Mouse (Mus musculus): ENCODE measurements around the gene Sorbs1.

The Sorbs1 gene

DNA sequence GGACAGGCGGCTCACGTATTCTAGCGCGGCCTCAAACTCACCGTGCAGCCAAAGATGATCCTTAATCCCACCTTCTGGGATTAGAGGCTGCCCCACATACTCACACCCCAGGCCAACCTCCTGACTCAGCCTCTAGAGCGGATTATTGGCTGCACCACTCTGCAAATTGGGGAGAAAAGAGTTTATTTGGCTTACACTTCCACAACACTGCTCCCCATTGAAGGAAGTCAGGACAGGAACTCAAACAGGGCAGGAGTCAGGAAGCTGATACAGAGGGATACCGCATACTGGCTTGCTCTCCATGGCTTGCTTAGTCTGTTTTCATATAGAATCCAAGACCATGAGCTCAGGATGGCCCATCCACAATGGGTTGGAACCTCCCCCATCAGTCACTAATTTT, 797 bp upstream of the Sorbs1 start:
- DNase-seq (ENCODE audit: low read depth, low spot score) = no peak

DNA sequence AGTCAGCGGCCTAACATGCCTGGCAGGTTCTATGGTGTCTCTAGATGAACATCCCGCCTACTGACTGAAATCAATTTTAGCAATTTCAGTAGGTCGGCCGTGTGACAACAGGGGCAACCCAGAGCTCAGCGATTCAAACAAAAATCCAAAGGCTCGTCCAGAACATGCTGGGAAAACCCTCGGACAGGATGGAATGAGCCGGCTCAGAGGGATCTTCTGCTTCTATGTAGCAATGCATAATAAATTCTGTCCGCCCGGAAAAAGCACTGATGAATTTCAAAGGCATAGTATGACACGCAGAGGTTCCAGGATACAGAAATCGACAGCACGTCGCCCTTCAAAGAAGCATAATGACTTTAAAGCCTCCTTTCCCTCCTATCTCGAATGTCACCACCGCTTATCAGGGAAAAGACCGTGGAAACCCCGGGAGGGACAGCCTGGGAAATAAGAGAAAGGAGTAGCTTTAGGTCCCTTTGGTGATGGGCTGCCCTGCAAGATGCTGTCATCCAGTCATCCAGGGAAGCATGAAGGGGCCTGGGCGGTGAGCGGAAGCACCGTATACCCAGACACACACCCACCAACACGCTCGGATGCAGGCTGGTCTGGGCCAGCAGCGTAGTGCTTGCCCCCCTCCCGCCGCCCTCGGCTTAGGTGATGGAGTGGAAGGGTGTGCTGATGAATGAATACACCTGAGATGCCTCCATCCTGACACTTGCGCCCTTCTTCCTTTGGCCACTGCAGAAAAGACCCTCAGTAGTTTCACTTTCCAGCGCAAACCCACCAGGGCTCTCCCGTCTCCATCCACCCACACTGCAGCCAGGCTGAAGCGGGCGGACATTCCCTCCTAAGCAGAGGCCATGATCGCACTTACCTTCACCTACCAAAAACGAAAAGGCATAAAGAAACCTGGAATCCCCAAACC, 818 bp downstream of the Sorbs1 start:
- DNase-seq (ENCODE audit: low read depth, low spot score) = peak; percentile 63

DNA sequence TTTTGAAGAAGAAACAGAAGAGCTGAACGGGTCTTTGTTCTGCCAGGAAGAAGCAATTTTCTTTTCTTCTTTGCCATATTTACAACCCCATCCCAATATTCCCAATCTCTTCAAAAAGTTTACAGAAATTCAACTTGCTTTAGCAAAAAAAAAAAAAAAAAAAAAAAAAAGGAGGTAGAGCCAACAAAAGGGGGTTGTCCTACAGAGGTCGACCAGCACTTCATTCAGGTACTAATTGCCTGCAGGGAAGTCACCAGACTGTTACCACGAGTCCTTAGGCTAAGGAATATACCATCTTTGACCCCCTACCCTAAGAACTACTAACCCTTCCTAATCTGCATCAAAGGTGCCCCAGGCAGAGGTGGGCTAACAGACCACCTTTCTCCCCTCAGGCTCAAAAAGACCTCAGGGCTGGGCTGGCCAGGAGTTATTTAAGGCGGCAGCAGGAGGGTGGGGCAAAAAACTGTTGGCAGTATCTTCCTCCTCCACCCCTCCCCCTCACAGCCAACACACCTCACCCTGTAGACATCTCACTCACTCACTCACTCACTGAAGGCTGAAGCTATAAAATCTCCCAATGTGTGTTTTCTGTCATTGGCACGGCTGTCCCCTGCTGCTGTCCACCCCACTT, 1.8 kb downstream of the Sorbs1 start:
- peak; percentile 13 for DNase-seq (ENCODE audit: low read depth, low spot score)

DNA sequence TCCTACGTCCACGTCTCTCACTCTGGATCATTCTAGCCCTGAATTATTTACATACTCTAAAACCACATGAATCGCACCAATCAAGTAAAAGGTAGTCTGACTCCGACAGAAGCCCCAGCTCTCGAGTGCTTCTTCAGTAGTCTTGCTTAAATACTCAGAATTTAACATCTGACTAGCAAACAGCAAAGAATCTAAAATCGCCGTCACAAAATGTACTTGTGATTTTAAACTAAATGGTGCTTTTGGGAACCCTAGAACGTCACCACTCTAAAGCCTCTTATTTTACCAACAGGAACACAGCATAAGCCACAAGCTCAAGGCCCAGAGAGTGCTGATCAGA, 2.5 kb downstream of the Sorbs1 start:
- DNase-seq (ENCODE audit: low read depth, low spot score) = no peak

DNA sequence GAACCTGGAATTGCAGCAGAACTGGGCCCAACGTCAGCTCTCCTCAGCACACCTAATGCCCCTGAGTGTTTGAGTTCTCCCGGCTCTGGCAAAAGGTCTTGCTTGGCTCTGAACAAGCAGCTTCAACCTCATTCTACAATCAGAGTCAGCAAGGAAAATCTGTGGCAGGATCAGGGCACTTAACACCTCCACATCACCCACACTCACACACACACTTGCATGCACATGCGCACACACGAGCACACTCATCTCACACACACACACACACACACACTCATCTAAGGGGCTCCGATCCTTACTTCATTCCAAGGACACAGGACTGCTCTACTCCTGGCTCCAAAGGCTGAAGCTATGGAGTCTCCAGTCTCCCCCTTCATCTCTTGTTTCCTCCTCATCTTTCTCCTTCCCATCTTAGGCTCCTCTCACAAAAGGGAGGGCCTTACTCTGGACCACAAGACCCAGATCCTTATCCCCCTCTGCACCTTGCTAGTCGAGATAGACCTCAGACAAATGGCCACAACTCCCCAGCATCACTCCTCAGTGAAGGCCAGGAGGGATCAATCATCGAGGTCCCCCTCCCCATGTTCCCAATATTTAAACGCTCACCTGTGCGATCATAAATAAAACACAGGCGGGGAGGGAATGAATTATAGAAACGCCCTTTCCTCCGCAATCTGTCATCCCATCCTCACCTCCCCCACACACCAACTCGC, 3.0 kb downstream of the Sorbs1 start:
- no peak for DNase-seq (ENCODE audit: low read depth, low spot score)

DNA sequence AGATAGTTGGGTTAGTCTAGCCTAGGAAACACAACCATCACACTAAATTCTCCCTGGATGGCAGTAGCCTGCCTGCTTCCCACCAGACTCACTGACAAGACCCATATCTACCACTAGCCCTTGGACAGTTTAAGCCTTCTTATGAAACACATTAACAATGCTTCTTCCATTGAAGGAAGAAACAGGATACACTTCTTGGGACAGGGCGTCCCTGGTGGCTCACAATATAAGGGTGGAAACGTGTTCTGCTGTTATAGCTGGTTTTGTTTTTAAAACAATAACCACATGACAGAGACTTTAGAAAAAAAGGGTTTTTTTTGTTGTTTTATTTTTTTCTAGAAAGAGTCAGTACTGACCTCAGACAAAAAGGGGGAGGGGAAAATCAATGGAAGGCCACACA, 4.3 kb downstream of the Sorbs1 start:
- no peak for DNase-seq (ENCODE audit: low read depth, low spot score)

DNA sequence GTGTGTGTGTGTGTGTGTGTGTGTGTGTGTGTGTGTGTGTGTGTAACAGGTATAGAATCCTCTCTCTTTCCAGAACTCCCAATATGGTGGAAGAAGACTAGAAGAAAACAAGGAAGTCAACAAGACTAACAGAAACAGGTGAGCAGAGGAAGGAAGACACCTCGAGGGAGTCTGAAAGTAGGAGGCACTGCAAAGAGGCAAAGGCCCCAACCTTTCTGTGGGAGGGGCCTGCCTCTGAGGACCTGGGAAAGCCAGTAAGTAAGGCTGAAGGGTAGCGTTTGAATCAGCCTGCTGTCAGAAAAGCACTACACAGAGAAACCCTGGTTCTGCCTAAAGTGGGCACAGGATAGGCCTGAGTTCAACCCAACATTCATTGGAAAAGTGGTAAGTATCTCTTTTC, 4.7 kb downstream of the Sorbs1 start:
- peak; percentile 49 for DNase-seq (ENCODE audit: low read depth, low spot score)

DNA sequence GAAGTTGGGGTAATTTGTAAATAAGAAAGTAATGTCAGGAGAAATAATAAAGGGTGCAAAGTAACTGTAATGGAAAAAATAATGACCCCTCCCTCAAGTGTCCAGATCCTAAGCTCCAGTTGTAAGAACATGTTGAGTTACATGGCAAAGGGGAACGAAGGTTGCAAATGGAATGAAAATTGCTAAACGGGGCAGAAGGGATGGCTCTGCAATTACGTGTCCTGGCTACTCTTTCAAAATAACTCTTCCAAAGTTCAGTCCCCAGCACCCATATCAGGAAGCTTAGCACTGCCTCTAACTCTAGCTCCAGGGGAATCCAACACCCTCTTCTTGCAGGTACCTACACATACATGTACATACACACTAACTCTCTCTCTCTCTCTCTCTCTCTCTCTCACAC, 6.6 kb downstream of the Sorbs1 start:
- no peak for DNase-seq (ENCODE audit: low read depth, low spot score)

DNA sequence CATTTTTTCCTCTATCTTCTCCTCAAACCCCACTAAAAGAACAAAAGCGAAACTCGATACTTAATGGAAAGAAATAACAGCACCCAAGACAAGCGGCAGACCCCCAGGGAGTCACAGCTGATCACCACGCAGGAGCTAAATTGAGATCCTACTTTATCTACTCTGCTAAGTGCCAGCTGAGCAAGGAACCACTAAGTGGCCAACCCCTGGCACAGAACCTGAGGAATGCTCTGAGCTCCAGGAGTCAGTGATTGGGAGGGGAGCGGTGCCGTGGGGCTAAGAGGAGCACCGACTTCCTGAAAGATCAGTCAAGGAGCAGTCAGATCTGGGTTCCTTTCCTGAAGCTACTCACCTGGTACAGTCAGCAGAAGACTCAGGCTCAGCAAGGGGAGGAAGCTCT, 9.2 kb downstream of the Sorbs1 start:
- DNase-seq (ENCODE audit: low read depth, low spot score) = no peak

DNA sequence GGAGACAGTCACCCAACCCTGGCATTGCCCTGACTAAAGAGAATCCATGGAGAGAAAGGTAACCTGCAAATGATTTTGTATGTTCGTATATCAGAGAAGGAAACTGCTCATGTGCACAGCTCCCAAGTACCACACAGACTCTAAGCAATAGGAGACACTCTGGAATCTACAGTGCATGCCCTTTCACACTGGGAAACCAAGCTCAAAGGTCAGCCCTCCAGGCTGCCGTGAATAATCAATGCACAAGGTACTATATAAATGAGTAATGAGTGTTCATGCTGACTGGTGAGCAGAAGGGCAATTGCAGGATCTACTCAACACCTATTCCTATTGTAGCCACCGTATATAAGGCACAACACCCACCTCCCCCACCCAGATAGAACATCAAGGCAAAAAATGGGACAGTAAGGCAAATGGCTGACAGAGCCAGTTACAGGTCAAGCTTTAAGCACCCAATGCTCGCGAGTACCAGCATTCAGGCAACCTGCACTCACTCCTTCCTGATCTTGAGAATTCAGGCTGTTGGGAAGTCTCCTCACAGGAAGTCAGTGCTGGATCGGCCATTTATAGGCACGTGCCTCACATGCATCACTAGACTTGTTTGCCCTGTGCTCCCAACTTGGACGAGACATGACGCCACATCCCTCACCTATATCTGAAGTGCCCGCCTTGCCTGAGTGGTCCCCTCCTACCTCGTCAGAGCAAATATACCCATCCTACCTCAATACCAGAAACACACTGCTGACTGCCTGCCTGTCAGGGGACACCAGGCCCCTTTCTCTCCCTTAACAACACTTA, 13.4 kb downstream of the Sorbs1 start:
- no peak for DNase-seq (ENCODE audit: low read depth, low spot score)

DNA sequence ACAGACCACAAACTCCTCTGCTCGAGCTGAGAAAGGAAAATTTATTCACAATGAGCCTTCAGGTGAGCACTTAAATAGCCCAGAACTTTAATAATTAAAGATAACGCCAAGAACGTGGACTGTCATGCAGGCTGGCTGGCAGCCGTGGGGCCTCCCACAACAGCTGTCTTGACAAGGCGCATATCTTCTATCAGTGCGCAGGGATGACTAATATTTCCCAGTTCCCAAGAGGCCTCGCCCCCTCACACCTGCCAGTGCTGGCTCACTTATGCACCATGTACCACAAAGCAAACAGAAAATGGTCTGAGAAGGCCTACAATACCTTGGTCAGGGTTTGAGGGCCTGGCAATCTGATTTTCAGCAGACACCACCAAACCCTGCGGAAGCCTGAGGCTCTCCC, 14.4 kb downstream of the Sorbs1 start:
- peak; percentile 20 for DNase-seq (ENCODE audit: low read depth, low spot score)

DNA sequence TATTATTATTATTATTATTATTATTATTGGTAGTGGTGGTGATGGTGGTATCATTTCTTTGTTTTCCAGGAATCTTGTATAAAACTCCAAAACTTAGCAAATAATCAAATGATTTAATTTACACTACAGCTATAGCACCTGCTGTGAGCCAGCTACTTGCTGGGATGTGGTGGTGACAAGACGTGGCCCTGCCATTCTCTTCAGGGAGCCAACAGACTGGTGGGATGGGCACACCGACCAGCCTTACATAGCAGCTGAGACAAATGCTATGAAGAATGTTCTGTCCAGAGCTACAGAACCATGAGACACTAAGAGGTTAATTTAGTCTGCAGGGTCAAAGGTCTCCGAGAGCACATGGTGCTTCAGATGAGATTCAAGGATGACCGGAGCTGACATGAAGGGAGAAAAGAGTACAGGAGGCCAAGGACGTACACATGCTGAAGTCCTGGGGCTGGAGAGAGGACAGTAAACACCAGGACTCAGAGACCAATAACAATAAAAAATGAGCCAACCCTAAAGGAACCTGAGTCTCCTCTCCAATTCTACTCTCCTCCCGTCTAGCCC, 15.3 kb downstream of the Sorbs1 start:
- no peak for DNase-seq (ENCODE audit: low read depth, low spot score)

DNA sequence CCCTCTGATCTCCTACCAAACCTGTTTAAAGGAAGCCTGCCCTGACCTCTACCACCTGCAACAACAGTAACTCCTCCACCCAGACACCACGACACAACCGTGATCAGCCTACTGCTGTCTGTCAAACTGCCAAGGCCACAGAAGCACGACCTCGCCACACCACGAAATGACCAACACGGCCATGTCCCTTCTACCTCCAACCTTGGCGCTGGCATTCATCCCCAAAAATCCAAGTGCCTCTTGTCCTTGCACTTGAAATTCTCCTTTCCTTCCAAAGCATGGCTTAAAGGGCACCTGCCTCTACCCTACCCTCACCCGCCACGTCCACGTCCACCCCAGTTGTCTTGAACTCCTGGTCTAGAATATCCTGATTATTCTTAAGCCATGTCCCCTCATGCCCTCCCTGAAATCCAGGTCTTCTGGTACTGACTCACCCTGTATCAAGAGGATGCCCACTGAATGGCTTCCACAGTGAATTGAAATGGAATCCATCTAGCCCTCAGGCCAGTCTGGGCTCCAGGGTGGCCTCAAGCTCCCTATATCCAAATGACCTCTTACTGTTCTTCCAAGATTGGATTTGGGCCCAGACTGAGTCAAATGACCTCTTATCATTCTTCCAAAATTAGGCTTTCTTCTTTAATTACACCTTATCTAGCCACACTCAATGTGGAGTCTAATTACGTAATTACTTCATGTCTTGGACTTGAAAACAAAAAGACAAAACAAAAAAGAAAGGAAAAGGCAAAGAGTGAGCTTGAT, 16.9 kb downstream of the Sorbs1 start:
- DNase-seq (ENCODE audit: low read depth, low spot score) = no peak

DNA sequence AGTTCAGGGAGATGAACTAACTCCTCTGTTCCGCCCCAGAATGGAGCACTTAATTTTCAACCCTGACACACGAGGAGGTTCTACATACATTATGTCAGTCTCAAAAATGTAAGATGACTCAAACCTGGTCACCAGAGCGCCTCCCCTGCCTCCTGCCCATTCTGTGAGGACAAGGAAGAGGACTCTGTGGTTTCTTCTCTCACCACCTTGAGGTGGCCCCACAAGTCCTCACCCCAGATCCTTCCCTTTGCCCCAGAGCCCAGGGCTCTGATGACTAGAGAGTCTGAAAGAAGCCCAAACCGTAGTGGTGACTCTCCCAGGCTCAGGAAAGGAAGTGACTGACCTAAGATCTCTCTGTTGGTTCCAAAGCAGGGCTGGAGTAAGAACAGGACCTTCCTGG, 17.5 kb downstream of the Sorbs1 start:
- no peak for DNase-seq (ENCODE audit: low read depth, low spot score)

DNA sequence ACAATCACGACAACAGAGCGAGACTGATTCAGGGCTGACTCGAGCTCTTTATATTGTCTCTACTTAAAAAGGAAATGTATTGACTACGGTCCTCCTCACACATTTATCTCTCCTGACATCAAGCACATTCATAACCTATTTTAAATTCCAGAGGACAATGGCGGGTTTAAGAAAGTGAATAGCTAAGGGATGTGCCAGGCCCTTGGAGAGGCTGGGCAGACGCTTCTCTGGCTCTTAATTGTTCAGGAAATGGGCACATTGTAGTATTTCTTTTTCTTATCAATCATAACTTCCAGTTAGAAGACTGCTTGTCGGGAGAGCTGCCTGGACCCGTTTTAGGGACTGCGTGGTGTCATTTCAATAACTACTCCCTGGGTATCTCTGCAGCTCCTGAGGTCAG, 20.7 kb downstream of the Sorbs1 start:
- DNase-seq (ENCODE audit: low read depth, low spot score) = no peak

DNA sequence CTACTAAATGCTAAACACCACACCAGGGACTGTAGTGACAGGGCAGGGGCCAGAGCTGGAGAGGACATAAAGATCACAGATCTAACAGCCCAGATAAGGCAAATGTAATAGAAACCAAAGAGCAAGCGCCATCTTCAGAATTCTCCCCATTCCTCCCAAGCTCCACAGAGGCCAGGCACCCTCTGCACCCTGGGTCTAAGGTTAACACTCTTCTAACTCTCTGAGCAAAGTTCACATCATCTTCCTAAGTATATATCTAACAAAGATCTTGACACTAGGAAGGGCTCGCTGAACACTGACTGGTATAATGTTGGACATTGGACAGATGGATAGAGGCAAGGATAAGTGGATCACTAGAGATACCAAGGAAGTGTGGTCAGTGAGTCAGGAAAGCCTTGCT, 22.1 kb downstream of the Sorbs1 start:
- no peak for DNase-seq (ENCODE audit: low read depth, low spot score)

DNA sequence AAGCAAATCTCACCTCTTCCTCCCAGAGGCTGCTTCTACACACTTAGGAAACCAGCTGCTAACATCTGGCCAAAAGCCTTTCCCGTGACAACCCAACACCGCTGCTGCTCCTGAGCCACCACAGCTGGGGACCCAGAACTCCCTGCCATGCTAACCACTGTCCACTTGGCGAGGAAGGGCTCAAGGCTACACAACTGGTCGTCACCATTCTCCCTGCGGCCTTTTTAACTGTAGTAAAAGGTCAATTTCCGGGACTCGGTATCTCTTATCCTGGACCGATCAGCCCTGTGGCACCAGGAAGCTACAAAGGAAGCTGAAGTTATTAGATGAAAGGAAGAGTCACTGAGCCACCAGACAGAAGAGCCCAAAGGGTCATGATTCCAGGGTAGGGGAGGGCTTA, 22.8 kb downstream of the Sorbs1 start:
- no peak for DNase-seq (ENCODE audit: low read depth, low spot score)

DNA sequence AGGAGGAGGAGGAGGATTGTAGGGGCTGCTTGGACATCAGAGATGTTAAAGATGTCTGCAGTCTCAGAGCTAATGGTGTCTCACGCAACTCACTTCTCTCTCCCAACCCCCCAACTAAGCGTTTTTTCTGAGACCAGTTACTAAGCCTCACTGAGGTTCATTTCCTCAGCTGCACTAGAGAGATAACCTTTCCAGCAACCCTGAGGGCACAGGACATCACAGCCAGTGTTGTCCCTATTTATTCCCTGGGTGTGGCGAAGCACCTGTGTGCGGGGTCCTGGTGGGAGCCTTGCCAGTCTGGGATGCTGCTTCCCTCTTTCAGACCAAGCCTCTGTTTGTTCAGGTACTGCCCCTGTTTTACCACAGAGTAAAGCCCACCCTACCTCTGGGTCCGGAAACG, 23.9 kb downstream of the Sorbs1 start:
- no peak for DNase-seq (ENCODE audit: low read depth, low spot score)

DNA sequence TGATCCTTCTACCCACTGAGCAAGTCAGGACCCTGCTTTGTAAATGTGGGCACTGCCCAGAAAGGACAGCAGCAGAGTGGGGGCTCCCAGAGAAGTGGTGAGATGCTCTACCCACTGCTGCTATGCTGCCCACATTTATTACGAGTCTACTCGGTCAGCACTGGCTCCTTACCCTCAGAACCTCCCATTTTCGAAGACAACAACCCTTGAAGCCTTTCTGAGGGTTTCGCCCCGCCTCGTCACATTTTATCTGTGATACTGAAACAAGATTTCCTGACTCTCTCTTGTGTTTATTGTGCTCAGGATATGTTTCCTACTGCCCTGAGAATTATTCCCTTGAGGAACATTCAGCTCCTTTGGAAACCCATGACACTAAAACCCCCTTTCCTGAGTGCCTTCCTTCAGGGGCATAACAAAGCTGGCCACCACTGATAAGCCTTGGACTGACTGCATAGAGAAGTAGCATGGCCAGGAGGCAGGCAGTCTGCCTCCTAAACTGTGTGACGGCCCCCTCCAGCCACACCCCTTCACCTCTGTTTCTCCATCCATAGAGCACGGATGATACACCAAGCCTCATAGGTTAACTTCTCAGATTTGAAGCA, 24.6 kb downstream of the Sorbs1 start:
- no peak for DNase-seq (ENCODE audit: low read depth, low spot score)

DNA sequence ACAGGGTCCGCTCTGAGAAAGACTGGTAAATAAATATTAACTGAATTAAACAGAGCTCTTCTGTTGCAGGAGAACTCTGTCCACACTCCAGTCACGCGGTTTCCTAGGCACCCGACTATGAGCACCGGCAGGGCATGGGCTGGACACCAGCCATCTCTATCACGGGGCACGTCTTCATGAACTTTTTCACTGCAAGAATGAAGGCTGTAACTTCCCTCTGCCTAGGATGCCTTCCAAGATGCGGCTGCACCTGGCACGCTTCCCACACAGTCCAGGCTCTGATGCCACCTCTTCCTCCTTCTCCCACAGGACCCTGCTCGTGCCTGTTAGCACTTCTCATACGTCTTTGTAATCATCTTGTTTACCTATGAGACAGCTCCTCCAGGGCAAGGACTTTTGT, 26.0 kb downstream of the Sorbs1 start:
- no peak for DNase-seq (ENCODE audit: low read depth, low spot score)
